25 mouse cellular contexts compared by ENCODE assay signal in the genomic region with DNA sequence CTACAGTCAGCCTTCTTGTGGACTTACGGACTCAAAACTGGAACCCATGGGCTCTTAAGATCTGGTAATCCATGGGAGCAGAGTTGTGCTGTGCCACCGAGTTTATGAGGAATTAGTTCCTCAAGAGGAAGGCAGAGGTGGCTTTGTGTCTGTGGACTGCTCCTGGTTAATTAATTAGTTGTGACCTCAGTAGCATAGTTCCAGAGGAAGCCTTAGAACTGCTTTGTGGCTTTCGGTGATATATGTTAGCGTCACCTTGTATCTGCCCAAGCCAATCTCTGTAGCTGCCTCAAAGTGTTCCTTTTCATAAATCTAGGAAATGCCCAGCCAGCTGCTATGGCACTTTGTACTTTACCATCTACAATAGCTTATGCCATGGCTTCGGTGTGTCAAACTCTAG. TPM values are rescaled to one million over a fixed set of nuclear protein-coding genes. Genes with fewer than 3 reads are reported as not detected.
DNase-seq lines count a peak whose midpoint lies in the region; ATAC-seq lines count a peak whose summit lies in the region.
"Had no signal": no experiment of that assay in that cellular context is flagged by ENCODE, and none has a peak within 500 bp of the region (broad histone marks: within the 10 kb centered on the region; RNA-seq: fewer than 3 reads in every experiment).

No protein-coding gene starts in this region.

- no peaks in the 10 kb centered on the region for H3K27me3 ChIP-seq in hindbrain, embryonic 15.5 days
- no peaks in the 10 kb centered on the region for H3K27me3 ChIP-seq in hindbrain, embryonic 16.5 days (replicated peaks; ENCODE audit: control insufficient read depth, insufficient read depth, low read length)
- no peaks in the 10 kb centered on the region for H3K27me3 ChIP-seq in midbrain, embryonic 11.5 days (ENCODE audit: control insufficient read depth, insufficient read depth, low read length)
- no peaks in the 10 kb centered on the region for H3K27me3 ChIP-seq in midbrain, embryonic 10.5 days (ENCODE audit: low read depth, poor library complexity, severe bottlenecking)
- H3K27me3 ChIP-seq in embryonic facial prominence, embryonic 15.5 days: no peaks in the 10 kb centered on the region
- H3K27me3 ChIP-seq in neural tube, embryonic 15.5 days (replicated peaks): no peaks in the 10 kb centered on the region
- H3K27me3 ChIP-seq: heart, embryonic 15.5 days; midbrain, embryonic 12.5 days had no signal

- no peak for ATAC-seq in hindbrain, embryonic 15.5 days (ENCODE audit: low FRiP score, low read depth)
- ATAC-seq in hindbrain, embryonic 16.5 days: no peak
- no peak for ATAC-seq in midbrain, embryonic 11.5 days (ENCODE audit: low FRiP score)
- ATAC-seq in embryonic facial prominence, embryonic 15.5 days (ENCODE audit: insufficient number of reproducible peaks, low FRiP score, low TSS enrichment, low read depth): no peak
- no peak for ATAC-seq in neural tube, embryonic 15.5 days (ENCODE audit: low FRiP score)
- ATAC-seq: forebrain, embryonic 13.5 days had no signal

- 88% methylated on average over 5 of the region's 5 CpGs for WGBS in hindbrain, embryonic 15.5 days
- WGBS in hindbrain, embryonic 16.5 days: 88% methylated on average over 5 of the region's 5 CpGs
- WGBS in midbrain, embryonic 11.5 days: 97% methylated on average over 5 of the region's 5 CpGs
- 91% methylated on average over 5 of the region's 5 CpGs for WGBS in midbrain, embryonic 10.5 days
- WGBS in embryonic facial prominence, embryonic 15.5 days: 85% methylated on average over 5 of the region's 5 CpGs
- WGBS in neural tube, embryonic 15.5 days: 93% methylated on average over 5 of the region's 5 CpGs

- no peak overlapping the region for H3K27ac ChIP-seq in hindbrain, embryonic 15.5 days (replicated peaks)
- no peak overlapping the region for H3K27ac ChIP-seq in hindbrain, embryonic 16.5 days (ENCODE audit: low read depth, low read length)
- no peak overlapping the region for H3K27ac ChIP-seq in midbrain, embryonic 11.5 days (ENCODE audit: low read depth, low read length)
- H3K27ac ChIP-seq in midbrain, embryonic 10.5 days (replicated peaks): no peak overlapping the region
- peak overlapping the region; percentile 95 for H3K27ac ChIP-seq in embryonic facial prominence, embryonic 15.5 days (replicated peaks)
- no peak overlapping the region for H3K27ac ChIP-seq in neural tube, embryonic 15.5 days (replicated peaks)
- H3K27ac ChIP-seq: forebrain, embryonic 13.5 days; gastrocnemius, adult 2 months; heart, embryonic 15.5 days; kidney, postnatal 0 days; left cerebral cortex, adult 2 months; liver, embryonic 15.5 days; midbrain, embryonic 12.5 days had no signal

- no peaks in the 10 kb centered on the region for H3K9me3 ChIP-seq in hindbrain, embryonic 15.5 days
- H3K9me3 ChIP-seq in hindbrain, embryonic 16.5 days (ENCODE audit: control insufficient read depth, low read length): no peaks in the 10 kb centered on the region
- H3K9me3 ChIP-seq in midbrain, embryonic 11.5 days (ENCODE audit: control insufficient read depth, low read length): no peaks in the 10 kb centered on the region
- H3K9me3 ChIP-seq in midbrain, embryonic 10.5 days (replicated peaks): no peaks in the 10 kb centered on the region
- no peaks in the 10 kb centered on the region for H3K9me3 ChIP-seq in embryonic facial prominence, embryonic 15.5 days (replicated peaks)
- no peaks in the 10 kb centered on the region for H3K9me3 ChIP-seq in neural tube, embryonic 15.5 days (replicated peaks)
- H3K9me3 ChIP-seq: forebrain, embryonic 13.5 days; heart, embryonic 15.5 days; liver, embryonic 15.5 days; midbrain, embryonic 12.5 days had no signal

- no peak overlapping the region for H3K4me3 ChIP-seq in hindbrain, embryonic 15.5 days
- H3K4me3 ChIP-seq in hindbrain, embryonic 16.5 days (ENCODE audit: low read length): no peak overlapping the region
- no peak overlapping the region for H3K4me3 ChIP-seq in midbrain, embryonic 11.5 days (ENCODE audit: low read depth, low read length)
- no peak overlapping the region for H3K4me3 ChIP-seq in midbrain, embryonic 10.5 days
- H3K4me3 ChIP-seq in embryonic facial prominence, embryonic 15.5 days (replicated peaks): peak overlapping the region; percentile 85
- H3K4me3 ChIP-seq in neural tube, embryonic 15.5 days (replicated peaks): no peak overlapping the region
- H3K4me3 ChIP-seq: forebrain, embryonic 13.5 days; gastrocnemius, adult 2 months; heart, embryonic 15.5 days; left cerebral cortex, adult 2 months; liver, embryonic 15.5 days had no signal

- H3K36me3 ChIP-seq in hindbrain, embryonic 15.5 days: no peaks in the 10 kb centered on the region
- no peaks in the 10 kb centered on the region for H3K36me3 ChIP-seq in hindbrain, embryonic 16.5 days (ENCODE audit: control insufficient read depth, insufficient read depth, low read length)
- no peaks in the 10 kb centered on the region for H3K36me3 ChIP-seq in midbrain, embryonic 11.5 days (ENCODE audit: control insufficient read depth, insufficient read depth, low read length)
- peaks cover 40% of the 10 kb centered on the region for H3K36me3 ChIP-seq in midbrain, embryonic 10.5 days
- peaks cover 6% of the 10 kb centered on the region; the same call in 1 of the 2 replicates for H3K36me3 ChIP-seq in embryonic facial prominence, embryonic 15.5 days
- peaks cover 7% of the 10 kb centered on the region for H3K36me3 ChIP-seq in neural tube, embryonic 15.5 days
- H3K36me3 ChIP-seq: heart, embryonic 15.5 days; liver, embryonic 15.5 days had no signal

- DNase-seq in midbrain, embryonic 11.5 days (ENCODE audit: low spot score, missing footprints): peak; percentile 61
- DNase-seq in midbrain, embryonic 10.5 days (ENCODE audit: low spot score): no peak
- no peak for DNase-seq in cerebellum, adult 8-10 months
- DNase-seq: adrenal gland, adult 2 months; B cell, adult 2 months; cerebellum, adult 11 months; cerebellum, postnatal 10 days; gastrocnemius, adult 2 months; heart, postnatal 4 days; kidney, adult 18-20 months; liver; retina, postnatal 1 day; right cerebral cortex, postnatal 25 days; spleen, adult 18-20 months; thymus, postnatal 14 days had no signal

- H3K4me1 ChIP-seq in hindbrain, embryonic 15.5 days (replicated peaks): peaks cover 54% of the 10 kb centered on the region
- peaks cover 26% of the 10 kb centered on the region for H3K4me1 ChIP-seq in hindbrain, embryonic 16.5 days (ENCODE audit: control insufficient read depth, insufficient read depth, low read depth, low read length)
- peaks cover 7% of the 10 kb centered on the region for H3K4me1 ChIP-seq in midbrain, embryonic 11.5 days (ENCODE audit: control insufficient read depth, insufficient read depth, low read length)
- peaks cover 24% of the 10 kb centered on the region for H3K4me1 ChIP-seq in midbrain, embryonic 10.5 days
- peaks cover 48% of the 10 kb centered on the region for H3K4me1 ChIP-seq in embryonic facial prominence, embryonic 15.5 days
- H3K4me1 ChIP-seq in neural tube, embryonic 15.5 days: peaks cover 46% of the 10 kb centered on the region
- H3K4me1 ChIP-seq: liver, embryonic 15.5 days had no signal

- no peak overlapping the region for H3K9ac ChIP-seq in hindbrain, embryonic 15.5 days
- H3K9ac ChIP-seq in hindbrain, embryonic 16.5 days (ENCODE audit: low read depth, low read length): no peak overlapping the region
- H3K9ac ChIP-seq in midbrain, embryonic 11.5 days (ENCODE audit: low read length): no peak overlapping the region
- H3K9ac ChIP-seq in embryonic facial prominence, embryonic 15.5 days: peak overlapping the region; percentile 4; the same call in 1 of the 2 replicates
- no peak overlapping the region for H3K9ac ChIP-seq in neural tube, embryonic 15.5 days (replicated peaks)
- H3K9ac ChIP-seq: forebrain, embryonic 13.5 days; heart, embryonic 15.5 days; liver, embryonic 15.5 days; midbrain, embryonic 12.5 days had no signal

- H3K4me2 ChIP-seq in hindbrain, embryonic 15.5 days: peak overlapping the region; percentile 79; the same call in 1 of the 2 replicates
- no peak overlapping the region for H3K4me2 ChIP-seq in hindbrain, embryonic 16.5 days (ENCODE audit: low read length)
- H3K4me2 ChIP-seq in midbrain, embryonic 11.5 days: no peak overlapping the region
- H3K4me2 ChIP-seq in embryonic facial prominence, embryonic 15.5 days (replicated peaks): peak overlapping the region; percentile 69
- H3K4me2 ChIP-seq in neural tube, embryonic 15.5 days: 0 out of 2 replicates have a peak overlapping the region, but pooled peaks have one; percentile 69
- H3K4me2 ChIP-seq: heart, embryonic 15.5 days; liver, embryonic 15.5 days had no signal

RNA-seq across cellular contexts. Expression of gene Bend5, which starts 2.9 kb away (rescaled TPM):
- 57.5 and 59.4 TPM in 2 replicates for polyA plus RNA-seq in hindbrain, embryonic 15.5 days (2015; fragmentation: Nextera tagmentation; extraction: Ambion mirVana)
- polyA plus RNA-seq in hindbrain, embryonic 16.5 days (2015; fragmentation: Nextera tagmentation; extraction: Ambion mirVana): 44.9 and 49.8 TPM in 2 replicates
- 35.4 and 39.9 TPM in 2 replicates for polyA plus RNA-seq in midbrain, embryonic 11.5 days (2014; fragmentation: Nextera tagmentation; extraction: Ambion mirVana)
- 26.3 and 31.6 TPM in 2 replicates for polyA plus RNA-seq in midbrain, embryonic 10.5 days (2016; fragmentation: Nextera tagmentation; extraction: Ambion mirVana)
- polyA plus RNA-seq in embryonic facial prominence, embryonic 15.5 days (2015; fragmentation: Nextera tagmentation; extraction: Ambion mirVana): 137 and 159 TPM in 2 replicates
- polyA plus RNA-seq in neural tube, embryonic 15.5 days (2015; fragmentation: Nextera tagmentation; extraction: Ambion mirVana): 45.9 and 55.3 TPM in 2 replicates

Comparison
In these comparisons a context has a peak if more than half of its experiments do, and no peak if none do; other contexts are left out.
1. H3K4me2 ChIP-seq: peak in hindbrain, embryonic 15.5 days (single experiment), embryonic facial prominence, embryonic 15.5 days (single experiment) and neural tube, embryonic 15.5 days (single experiment); none in hindbrain, embryonic 16.5 days (single experiment) and midbrain, embryonic 11.5 days (single experiment).